Mouse (Mus musculus): ENCODE measurements at regions not wholly inside any gene's neighbourhood (a gene's known extent, or its start where the extent isn't known, plus 50 kb on each side); places are given as distances from the start of the nearest gene placed in this dataset.

DNA sequence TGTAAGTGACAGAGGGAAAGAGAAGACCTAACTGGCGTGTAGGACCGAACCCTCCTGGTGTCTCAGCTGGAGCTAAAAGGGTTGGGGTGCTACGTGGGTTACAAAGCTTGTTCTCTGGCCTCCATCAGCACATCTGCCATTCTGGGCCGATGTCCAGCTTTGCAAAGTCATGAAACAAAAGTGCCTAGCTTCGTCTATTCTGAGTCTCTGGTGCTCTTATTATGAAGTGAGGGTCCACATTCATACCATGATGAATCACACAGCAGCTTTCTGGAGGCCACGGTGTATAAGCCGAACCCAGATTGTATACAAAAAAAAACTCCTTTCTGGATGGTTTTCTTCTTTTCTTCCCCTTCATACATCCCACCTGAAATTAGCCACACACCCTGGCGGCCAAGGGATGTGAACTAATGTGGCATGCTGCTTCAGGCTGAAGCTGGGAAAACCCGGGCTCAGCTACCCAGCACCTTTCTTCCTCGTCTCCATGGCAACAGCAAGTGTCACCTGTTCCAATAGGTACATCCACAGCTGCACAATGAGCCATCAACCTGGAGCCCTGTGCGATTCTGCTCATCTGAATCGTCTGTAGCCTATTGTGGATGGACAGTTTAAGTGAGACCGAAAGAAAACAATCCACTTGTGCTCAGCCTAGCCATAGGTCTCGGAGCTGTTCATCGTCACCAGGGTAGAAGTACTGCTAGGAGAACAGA lies 89.5 kb upstream of the Cbln4 start:
- no peak for TF ChIP-seq PAX5 (IDR thresholded peaks at IDR 0.05; ENCODE audit: low read length)
- no peak for TF ChIP-seq MYC (IDR thresholded peaks at IDR 0.05; ENCODE audit: low read depth, low read length)
- no peak for TF ChIP-seq JUND (conservative IDR thresholded peaks at IDR 0.05; ENCODE audit: low read depth, low read length)
- no peak for TF ChIP-seq ZNF384 (IDR thresholded peaks at IDR 0.05; ENCODE audit: low read depth, low read length)
- no peak for TF ChIP-seq UBTF (IDR thresholded peaks at IDR 0.05; ENCODE audit: low read depth, low read length)
- TF ChIP-seq KAT2A (IDR thresholded peaks at IDR 0.05; ENCODE audit: insufficient replicate concordance, low read length), result no peak
- no peak for TF ChIP-seq CTCF (conservative IDR thresholded peaks at IDR 0.05 in 1 of 2, IDR thresholded peaks at IDR 0.05 in 1 of 2; ENCODE audit: low read depth in 2 of 2, low read length in 2 of 2)
- TF ChIP-seq ELF1 (IDR thresholded peaks at IDR 0.05; ENCODE audit: low read depth, low read length), result no peak
- no peak for TF ChIP-seq EP300 (IDR thresholded peaks at IDR 0.05; ENCODE audit: low read length)
- no peak for TF ChIP-seq SIN3A (IDR thresholded peaks at IDR 0.05; ENCODE audit: low read length)
- TF ChIP-seq MXI1 (IDR thresholded peaks at IDR 0.05; ENCODE audit: low read depth, low read length), result no peak
- no peak for TF ChIP-seq MAX (IDR thresholded peaks at IDR 0.05; ENCODE audit: low read length)
- TF ChIP-seq POLR2AphosphoS2 (IDR thresholded peaks at IDR 0.05; ENCODE audit: low read depth, low read length), result no peak
- TF ChIP-seq JUN (IDR thresholded peaks at IDR 0.05; ENCODE audit: insufficient read depth, low read depth, low read length), result no peak
